Mouse (Mus musculus) CH12.LX (cell line): ENCODE results near the gene Psmd1.

Experiments
- CTCF ChIP-seq, 2 experiments: IDR thresholded peaks in 1 of 2; conservative IDR thresholded peaks in 1 of 2; 2 replicates each; pipeline ENCODE4 v1.5.1; 2011 to 2012; ENCODE audit warnings: low read depth in 2 of 2, low read length in 2 of 2, improper control_type of control experiment in 1 of 2, inconsistent platforms in 1 of 2, mild to moderate bottlenecking in 1 of 2, moderate library complexity in 1 of 2
- E2F4 ChIP-seq: IDR thresholded peaks from 2 replicates; pipeline ENCODE4 v1.6.1; 2011; ENCODE audit warnings: low read depth, low read length, improper control_type of control experiment; ENCODE audit not compliant: insufficient replicate concordance
- ELF1 ChIP-seq: IDR thresholded peaks from 2 replicates; pipeline ENCODE4 v1.6.1; 2014; ENCODE audit warnings: low read depth, mild to moderate bottlenecking, inconsistent platforms, low read length, improper control_type of control experiment
- EP300 ChIP-seq: IDR thresholded peaks from 2 replicates; pipeline ENCODE4 v1.6.1; 2011; ENCODE audit warnings: low read length, improper control_type of control experiment
- HCFC1 ChIP-seq: IDR thresholded peaks from 2 replicates; pipeline ENCODE4 v1.6.1; 2012; ENCODE audit warnings: low read depth, mild to moderate bottlenecking, inconsistent platforms, low read length, improper control_type of control experiment
- KAT2A ChIP-seq: IDR thresholded peaks from 2 replicates; pipeline ENCODE4 v1.6.1; 2012; ENCODE audit warnings: low read length, improper control_type of control experiment, inconsistent platforms; ENCODE audit not compliant: insufficient replicate concordance
- MXI1 ChIP-seq: IDR thresholded peaks from 2 replicates; pipeline ENCODE4 v1.6.1; 2011; ENCODE audit warnings: mild to moderate bottlenecking, low read depth, low read length, improper control_type of control experiment
- POLR2A ChIP-seq: IDR thresholded peaks from 2 replicates; pipeline ENCODE4 v1.6.1; 2011; ENCODE audit warnings: low read depth, mild to moderate bottlenecking, improper control_type of control experiment, low read length
- RCOR1 ChIP-seq: conservative IDR thresholded peaks from 2 replicates; pipeline ENCODE4 v1.6.1; 2012; ENCODE audit warnings: low read depth, mild to moderate bottlenecking, inconsistent platforms, low read length, improper control_type of control experiment
- ZNF384 ChIP-seq: IDR thresholded peaks from 2 replicates; pipeline ENCODE4 v1.6.1; 2012; ENCODE audit warnings: low read depth, low read length, improper control_type of control experiment, inconsistent platforms

- TF ChIP-seq ELF1: no peak
- TF ChIP-seq POLR2A: no peak
- TF ChIP-seq CTCF (conservative IDR thresholded peaks at IDR 0.05 in 1 of 2, IDR thresholded peaks at IDR 0.05 in 1 of 2; ENCODE audit: low read depth in 2 of 2, low read length in 2 of 2): no peak
- TF ChIP-seq HCFC1: no peak
- no peak for TF ChIP-seq EP300
- TF ChIP-seq ZNF384: no peak
- TF ChIP-seq MXI1: no peak
- TF ChIP-seq KAT2A: no peak
- TF ChIP-seq E2F4: no peak
- TF ChIP-seq RCOR1: no peak
Measured at GRCm38 (mm10) chr1:86045056-86045455, 19.1 kb upstream of the Psmd1 start.
